Mouse (Mus musculus) liver, postnatal 0 days (tissue): ENCODE measurements at regions not wholly inside any gene's neighbourhood (a gene's known extent, or its start where the extent isn't known, plus 50 kb on each side); places are given as distances from the start of the nearest gene placed in this dataset.

Experiments
- ATAC-seq: fragments of 200-750 bp; cut with Nextera tagmentation; 2 replicates; pipeline ENCODE4 v1.8.0; 2017; ENCODE audit warnings: mild to moderate bottlenecking, moderate library complexity
- DNase-seq: peaks from one replicate; pipeline ENCODE4 v3.0.0-alpha.2; 2016
- H3K27ac ChIP-seq: fragments of 300-500 bp; sonication (generic); 2 replicates; pipeline ENCODE4 v1.5.1; 2014; ENCODE audit warnings: antibody characterized with exemption, moderate library complexity, mild to moderate bottlenecking, low read depth
- H3K27me3 ChIP-seq: fragments of 300-500 bp; sonication (generic); 2 replicates; pipeline ENCODE4 v1.6.1; 2014; ENCODE audit warnings: low read length, control low read depth, mixed read lengths; ENCODE audit not compliant: insufficient read depth
- H3K36me3 ChIP-seq: fragments of 300-500 bp; sonication (generic); replicated peaks from 2 replicates; pipeline ENCODE4 v1.6.1; 2014; ENCODE audit warnings: mild to moderate bottlenecking, control low read depth, low read length, moderate library complexity, mixed read lengths; ENCODE audit not compliant: insufficient read depth
- H3K4me1 ChIP-seq: fragments of 300-500 bp; sonication (generic); 2 replicates; pipeline ENCODE4 v1.6.1; 2014; ENCODE audit warnings: antibody characterized with exemption, mild to moderate bottlenecking, control low read depth; ENCODE audit not compliant: insufficient read depth
- H3K4me2 ChIP-seq: fragments of 300-500 bp; sonication (generic); 2 replicates; pipeline ENCODE4 v1.6.1; 2014; ENCODE audit warnings: low read depth, mild to moderate bottlenecking, low read length, moderate library complexity, mixed read lengths
- H3K4me3 ChIP-seq: fragments of 300-500 bp; sonication (generic); 2 replicates; pipeline ENCODE4 v1.5.1; 2014; ENCODE audit warnings: low read depth, low read length
- H3K9ac ChIP-seq: fragments of 300-500 bp; sonication (generic); replicated peaks from 2 replicates; pipeline ENCODE4 v1.6.1; 2014; ENCODE audit warnings: mild to moderate bottlenecking, moderate library complexity
- H3K9me3 ChIP-seq: fragments of 300-500 bp; sonication (generic); 2 replicates; pipeline ENCODE4 v1.6.1; 2016; ENCODE audit warnings: mild to moderate bottlenecking, control low read depth, low read length, mixed read lengths
- CTCF ChIP-seq: sonication (generic); IDR thresholded peaks from 2 replicates; pipeline ENCODE4 v1.5.1; 2016; ENCODE audit warnings: antibody characterized with exemption, low read depth
- EP300 ChIP-seq: IDR thresholded peaks from 2 replicates; pipeline ENCODE4 v1.6.1; 2016; ENCODE audit warnings: antibody characterized with exemption, low read depth, mild to moderate bottlenecking
- WGBS: fragments of 180-500 bp; shearing (Covaris S2); extraction: QIAGEN DNeasy Blood & Tissue Kit; methylation state at CpG from one replicate; pipeline ENCODE4 v1.1.7; 2014; ENCODE audit not compliant: insufficient replicate concordance; 5-methylcytosine and 5-hydroxymethylcytosine counted together

DNA sequence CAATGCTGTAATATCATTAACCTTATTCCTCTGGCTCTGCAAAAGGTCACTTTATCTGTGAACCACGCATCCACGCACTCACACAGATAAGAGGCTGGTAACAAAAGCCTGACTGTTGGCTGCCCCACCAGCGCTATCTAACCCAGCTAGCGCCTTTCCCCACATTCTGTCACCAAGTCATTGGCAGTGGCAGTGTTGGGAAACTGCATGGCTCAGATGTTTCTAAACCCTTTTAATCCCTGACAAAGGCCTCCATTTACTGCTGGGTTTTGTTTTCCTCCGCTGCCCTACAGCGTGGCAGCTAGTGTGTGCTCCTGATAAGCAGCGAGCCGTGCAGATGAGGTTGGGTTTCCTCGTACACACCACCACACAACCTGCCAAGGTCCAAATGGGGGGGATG lies 55.7 kb downstream of the Id4 start:
- WGBS = 45% methylated on average over 9 of the region's 9 CpGs
- Histone ChIP-seq H3K36me3 (no peaks in the 10 kb centered on the region), H3K27me3 (no peaks in the 10 kb centered on the region), H3K4me2 (no peak overlapping the region), H3K27ac (peak overlapping the region; percentile 24; the same call in 1 of the 2 replicates), H3K4me1 (no peaks in the 10 kb centered on the region), H3K9ac (no peak overlapping the region), H3K9me3 (no peaks in the 10 kb centered on the region), H3K4me3 (no peak overlapping the region)
- no peak for ATAC-seq
- TF ChIP-seq CTCF (no peak), EP300 (no peak)
- no peak for DNase-seq

DNA sequence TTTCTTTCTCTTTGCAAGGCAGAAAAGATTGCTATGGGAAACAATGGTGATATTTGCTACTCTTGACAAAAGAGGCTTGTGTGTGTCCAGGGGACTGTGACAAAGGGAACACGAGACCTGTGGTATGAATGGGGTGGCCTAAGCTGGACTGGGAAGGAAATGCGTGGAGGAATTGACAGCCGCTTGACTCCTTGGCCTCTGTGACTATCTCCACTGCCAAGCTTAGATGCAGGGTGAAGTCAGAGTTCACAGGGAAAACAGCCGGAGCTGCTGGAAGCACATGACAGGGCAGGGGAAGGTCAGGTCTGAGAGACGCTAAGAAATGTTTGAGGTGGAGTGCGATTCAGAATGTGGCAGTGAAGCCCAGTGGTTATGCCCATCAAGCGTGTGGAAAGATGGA lies 56.4 kb downstream of the Id4 start:
- ATAC-seq = 0 out of 2 replicates have a peak, but pooled peaks have one; percentile 27
- H3K9ac ChIP-seq = no peak overlapping the region

DNA sequence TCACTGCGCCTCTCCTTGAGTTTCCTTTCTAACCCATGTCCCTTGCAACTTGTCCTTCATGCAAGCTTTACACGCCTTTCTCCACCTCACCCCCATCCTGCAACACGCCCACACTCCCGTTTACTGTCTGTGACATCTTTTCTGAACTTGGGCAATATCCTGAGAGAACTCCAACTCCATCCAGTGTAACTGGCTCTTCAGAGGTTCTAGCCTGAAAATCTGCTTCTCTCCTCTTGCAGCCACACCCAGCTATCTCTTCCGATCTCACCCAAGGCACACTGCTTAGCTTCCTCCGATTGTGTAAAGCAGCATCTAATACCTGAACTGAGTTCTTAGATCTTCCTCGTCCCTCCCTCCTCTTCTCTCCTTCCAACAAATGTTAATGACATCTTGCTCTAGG lies 58.0 kb downstream of the Id4 start:
- H3K9me3 ChIP-seq = no peaks in the 10 kb centered on the region
- no peak overlapping the region for H3K27ac ChIP-seq
- 67% methylated on average over 7 of the region's 7 CpGs for WGBS
- H3K4me2 ChIP-seq = no peak overlapping the region
- no peaks in the 10 kb centered on the region for H3K27me3 ChIP-seq
- no peaks in the 10 kb centered on the region for H3K4me1 ChIP-seq
- no peak overlapping the region for H3K9ac ChIP-seq
- no peak for TF ChIP-seq CTCF
- DNase-seq (no peak), ATAC-seq (no peak)
- no peaks in the 10 kb centered on the region for H3K36me3 ChIP-seq
- H3K4me3 ChIP-seq = no peak overlapping the region

More for the DNA sequence above, 56.4 kb downstream of the Id4 start:
- Histone ChIP-seq H3K4me2 (no peak overlapping the region), H3K9me3 (no peaks in the 10 kb centered on the region), H3K4me1 (no peaks in the 10 kb centered on the region), H3K27ac (no peak overlapping the region), H3K27me3 (no peaks in the 10 kb centered on the region), H3K4me3 (no peak overlapping the region), H3K36me3 (no peaks in the 10 kb centered on the region)
- no peak for DNase-seq
- TF ChIP-seq EP300 = no peak
- no peak for TF ChIP-seq CTCF
- WGBS = 47% methylated on average over 7 of the region's 7 CpGs

DNA sequence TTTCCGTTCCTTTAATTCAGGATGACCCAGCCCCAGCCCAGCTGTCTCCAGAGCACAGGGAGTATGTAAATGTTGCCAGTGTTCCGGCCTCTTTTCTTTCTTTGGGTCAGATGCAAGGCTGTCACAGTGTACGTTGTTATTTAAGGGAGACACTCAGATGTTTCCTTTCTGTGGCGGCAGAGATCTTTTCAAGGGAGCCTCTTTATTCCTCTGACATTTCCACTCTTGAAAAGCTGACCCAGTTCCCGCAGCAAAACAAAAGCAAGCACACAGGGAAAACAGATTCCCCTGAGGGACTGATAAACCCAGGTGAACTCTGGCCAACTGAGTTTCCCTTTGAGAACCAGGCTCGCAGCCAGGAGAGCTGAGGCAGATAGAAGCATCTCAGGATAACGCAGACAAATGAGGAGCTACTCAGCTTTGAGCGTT lies 63.3 kb downstream of the Id4 start:
- 17% methylated on average over 8 of the region's 8 CpGs for WGBS
- H3K9ac ChIP-seq = no peak overlapping the region
- no peaks in the 10 kb centered on the region for H3K27me3 ChIP-seq
- no peak overlapping the region for H3K4me3 ChIP-seq
- no peak for TF ChIP-seq EP300
- no peak for TF ChIP-seq CTCF
- ATAC-seq (no peak), DNase-seq (no peak)
- H3K4me2 ChIP-seq = no peak overlapping the region
- H3K27ac ChIP-seq = no peak overlapping the region
- H3K9me3 ChIP-seq = no peaks in the 10 kb centered on the region
- H3K36me3 ChIP-seq = no peaks in the 10 kb centered on the region
- no peaks in the 10 kb centered on the region for H3K4me1 ChIP-seq

DNA sequence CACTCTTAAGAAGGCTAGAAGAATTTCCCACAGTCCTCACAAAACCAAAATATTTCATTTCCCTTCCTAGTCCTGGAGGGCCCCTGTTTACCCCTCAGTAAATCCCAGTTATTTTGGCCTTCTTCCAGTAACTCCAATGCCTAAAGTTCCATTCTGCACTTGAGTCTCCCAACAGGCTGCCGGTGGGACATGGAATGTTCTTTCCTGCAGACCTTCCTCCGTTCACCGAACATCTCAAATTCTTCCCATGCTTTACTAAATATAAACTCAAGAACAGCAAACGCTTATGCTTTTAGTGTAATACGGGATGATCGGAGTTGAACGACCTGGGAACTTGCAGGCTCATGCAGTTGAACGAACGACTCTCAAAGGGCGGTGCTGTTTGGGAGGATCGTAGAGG lies 69.6 kb downstream of the Id4 start:
- no peak for TF ChIP-seq CTCF
- TF ChIP-seq EP300 = no peak
- Histone ChIP-seq H3K4me2 (no peak overlapping the region), H3K27me3 (no peaks in the 10 kb centered on the region), H3K27ac (no peak overlapping the region), H3K36me3 (no peaks in the 10 kb centered on the region), H3K9me3 (no peaks in the 10 kb centered on the region), H3K4me3 (no peak overlapping the region), H3K9ac (no peak overlapping the region), H3K4me1 (no peaks in the 10 kb centered on the region)
- no peak for ATAC-seq
- no peak for DNase-seq
- 79% methylated on average over 11 of the region's 11 CpGs for WGBS

DNA sequence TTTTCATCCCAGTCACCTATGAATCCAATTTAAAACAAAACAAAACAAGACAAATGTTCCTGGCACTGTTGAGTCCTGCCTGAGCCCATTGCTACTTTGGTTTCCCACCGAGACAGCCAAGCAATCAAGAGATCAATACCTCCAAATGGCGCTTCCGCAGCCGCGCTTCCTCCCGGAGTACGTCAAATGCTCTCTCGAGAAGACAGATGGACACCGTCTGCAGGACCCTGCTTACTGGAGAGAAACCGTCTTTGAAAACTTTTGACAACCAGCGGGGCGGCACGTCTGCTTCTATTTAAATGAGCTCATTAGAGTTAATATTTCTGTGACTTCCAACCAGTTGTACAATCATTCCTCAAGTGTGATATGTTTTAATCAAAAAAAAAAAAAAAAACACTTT lies 75.1 kb downstream of the Id4 start:
- TF ChIP-seq EP300 = no peak
- TF ChIP-seq CTCF = no peak
- H3K4me1 ChIP-seq = no peaks in the 10 kb centered on the region
- H3K36me3 ChIP-seq = no peaks in the 10 kb centered on the region
- H3K9ac ChIP-seq = no peak overlapping the region
- no peak overlapping the region for H3K4me2 ChIP-seq
- no peak for DNase-seq
- 75% methylated on average over 13 of the region's 13 CpGs for WGBS
- H3K4me3 ChIP-seq = no peak overlapping the region
- H3K27me3 ChIP-seq = no peaks in the 10 kb centered on the region
- no peaks in the 10 kb centered on the region for H3K9me3 ChIP-seq
- no peak for ATAC-seq
- H3K27ac ChIP-seq = no peak overlapping the region; the same call in 1 of the 2 replicates

DNA sequence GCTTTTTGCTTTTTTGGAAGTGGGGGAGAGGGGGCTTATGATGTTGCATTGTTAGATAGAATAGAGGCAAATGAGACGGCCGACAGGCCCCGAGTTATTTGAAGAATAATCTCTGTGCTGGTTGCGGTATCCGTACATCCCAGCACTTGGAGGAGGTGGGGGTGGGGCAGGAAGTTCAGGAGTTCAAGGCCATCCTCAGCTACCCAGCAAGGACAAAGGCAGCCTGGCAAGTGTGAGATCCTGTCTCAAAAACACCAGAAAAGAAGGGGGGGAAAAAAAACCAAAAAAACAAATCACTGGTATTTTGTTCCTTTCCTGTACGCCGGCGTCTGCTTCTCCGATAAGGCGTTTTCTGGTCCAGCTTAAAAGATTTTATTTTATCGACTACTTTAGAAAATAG lies 75.6 kb downstream of the Id4 start:
- H3K36me3 ChIP-seq = no peaks in the 10 kb centered on the region
- no peaks in the 10 kb centered on the region for H3K27me3 ChIP-seq
- H3K4me1 ChIP-seq = no peaks in the 10 kb centered on the region
- H3K4me3 ChIP-seq = no peak overlapping the region
- H3K9ac ChIP-seq = no peak overlapping the region
- peak; percentile 26 for DNase-seq
- H3K9me3 ChIP-seq = no peaks in the 10 kb centered on the region
- H3K27ac ChIP-seq = peak overlapping the region; percentile 8
- H3K4me2 ChIP-seq = no peak overlapping the region
- TF ChIP-seq CTCF (no peak), EP300 (no peak)
- ATAC-seq = peak; percentile 12; the same call in 1 of the 2 replicates
- 72% methylated on average over 11 of the region's 11 CpGs for whole genome bisulfite sequencing
